Mouse (Mus musculus) kidney, adult 18-20 months (tissue): ENCODE data around the gene Ehhadh.

ENCODE experiments used
- DNase-seq: peaks from one replicate; pipeline ENCODE4 v3.0.0; 2021

Ehhadh gene

GRCm38 (mm10) chr16:21727421-21727820, 60.2 kb downstream of the Ehhadh start:
- no peak for DNase-seq

- no peak for DNase-seq
Observed at GRCm38 (mm10) chr16:21724261-21724660, 63.3 kb downstream of the Ehhadh start.

- no peak for DNase-seq
Observed at GRCm38 (mm10) chr16:21719770-21720169, 67.8 kb downstream of the Ehhadh start.

GRCm38 (mm10) chr16:21714516-21714915, 73.1 kb downstream of the Ehhadh start:
- no peak for DNase-seq
